Mouse (Mus musculus) midbrain, embryonic 10.5 days (tissue): ENCODE measurements around the gene Pld6. TPM values are rescaled to one million over a fixed set of nuclear protein-coding genes. Genes with fewer than 3 reads are reported as not detected.

Experiments used
- DNase-seq: peaks from one replicate; pipeline ENCODE4 v3.0.0-alpha.2; 2017; ENCODE audit warnings: low spot score
- H3K27ac ChIP-seq: fragments of 300-500 bp; sonication (generic); replicated peaks from 2 replicates; pipeline ENCODE4 v1.5.1; 2016; ENCODE audit warnings: mild to moderate bottlenecking
- H3K27me3 ChIP-seq: fragments of 300-500 bp; sonication (generic); 2 replicates; pipeline ENCODE4 v1.6.1; 2016; ENCODE audit warnings: low read depth, mild to moderate bottlenecking; ENCODE audit not compliant: poor library complexity, severe bottlenecking
- H3K36me3 ChIP-seq: fragments of 300-500 bp; sonication (generic); 2 replicates; pipeline ENCODE4 v1.6.1; 2016; ENCODE audit warnings: mild to moderate bottlenecking, moderate library complexity
- H3K4me1 ChIP-seq: fragments of 300-500 bp; sonication (generic); 2 replicates; pipeline ENCODE4 v1.6.1; 2016
- H3K4me3 ChIP-seq: fragments of 300-500 bp; sonication (generic); 2 replicates; pipeline ENCODE4 v1.5.1; 2016; ENCODE audit warnings: mild to moderate bottlenecking, moderate library complexity
- H3K9me3 ChIP-seq: fragments of 300-500 bp; sonication (generic); replicated peaks from 2 replicates; pipeline ENCODE4 v1.6.1; 2016; ENCODE audit warnings: mild to moderate bottlenecking
- WGBS: fragments of 180-500 bp; shearing (Covaris S2); methylation state at CpG from one replicate; pipeline ENCODE4 v1.1.7; 2016; 5-methylcytosine and 5-hydroxymethylcytosine counted together
- polyA plus RNA-seq: library from polyadenylated mRNA; unstranded; fragments of >200 nt; fragmentation: Nextera tagmentation; extraction: Ambion mirVana; gene quantifications from 2 replicates; pipeline ENCODE4 v1.2.1, GENCODE M21; 2016

Gene Pld6
- polyA plus RNA-seq, 1 experiment from 2014 or later = 3.4 TPM

- Histone ChIP-seq H3K27me3 (peaks cover 4% of the 10 kb centered on the region; the same call in 1 of the 2 replicates), H3K27ac (no peak overlapping the region)
- no peak for DNase-seq
Measured at GRCm38 (mm10) chr11:59780241-59780640, 7.2 kb downstream of the Pld6 start.

GRCm38 (mm10) chr11:59779406-59779805, 8.0 kb downstream of the Pld6 start:
- Histone ChIP-seq H3K36me3 (peaks cover 44% of the 10 kb centered on the region), H3K9me3 (no peaks in the 10 kb centered on the region), H3K4me1 (peaks cover 17% of the 10 kb centered on the region), H3K27me3 (peaks cover 1% of the 10 kb centered on the region; the same call in 1 of the 2 replicates), H3K4me3 (no peak overlapping the region), H3K27ac (no peak overlapping the region)
- WGBS = 93% methylated on average over 4 of the region's 4 CpGs
- no peak for DNase-seq

More at GRCm38 (mm10) chr11:59780241-59780640, 7.2 kb downstream of the Pld6 start:
- 93% methylated on average over 4 of the region's 4 CpGs for WGBS
- Histone ChIP-seq H3K4me3 (no peak overlapping the region), H3K4me1 (peaks cover 23% of the 10 kb centered on the region), H3K36me3 (peaks cover 35% of the 10 kb centered on the region), H3K9me3 (no peaks in the 10 kb centered on the region)

- 73% methylated on average over 1 of the region's 1 CpGs for WGBS
- Histone ChIP-seq H3K36me3 (peaks cover 49% of the 10 kb centered on the region), H3K9me3 (no peaks in the 10 kb centered on the region), H3K4me1 (peaks cover 15% of the 10 kb centered on the region), H3K27me3 (no peaks in the 10 kb centered on the region), H3K27ac (no peak overlapping the region), H3K4me3 (no peak overlapping the region)
- no peak for DNase-seq
Measured at GRCm38 (mm10) chr11:59778874-59779223, 8.6 kb downstream of the Pld6 start.

GRCm38 (mm10) chr11:59778181-59778873, 9.1 kb downstream of the Pld6 start:
- peak; percentile 74 for DNase-seq
- Histone ChIP-seq H3K27me3 (no peaks in the 10 kb centered on the region), H3K27ac (no peak overlapping the region), H3K9me3 (no peaks in the 10 kb centered on the region), H3K4me1 (peaks cover 15% of the 10 kb centered on the region), H3K4me3 (no peak overlapping the region), H3K36me3 (peaks cover 54% of the 10 kb centered on the region)
- WGBS = 53% methylated on average over 9 of the region's 9 CpGs

GRCm38 (mm10) chr11:59777259-59777658, 10.2 kb downstream of the Pld6 start:
- peaks cover 65% of the 10 kb centered on the region for H3K36me3 ChIP-seq
- no peak overlapping the region for H3K4me3 ChIP-seq
- no peak overlapping the region for H3K27ac ChIP-seq
- H3K9me3 ChIP-seq = no peaks in the 10 kb centered on the region
- H3K27me3 ChIP-seq = no peaks in the 10 kb centered on the region
- H3K4me1 ChIP-seq = peaks cover 13% of the 10 kb centered on the region
- no peak for DNase-seq
- WGBS = 91% methylated on average over 5 of the region's 5 CpGs

- Histone ChIP-seq H3K27me3 (no peaks in the 10 kb centered on the region), H3K4me3 (no peak overlapping the region), H3K36me3 (peaks cover 82% of the 10 kb centered on the region), H3K27ac (no peak overlapping the region), H3K4me1 (no peaks in the 10 kb centered on the region), H3K9me3 (no peaks in the 10 kb centered on the region)
- no peak for DNase-seq
- WGBS = 83% methylated on average over 13 of the region's 13 CpGs
Measured at GRCm38 (mm10) chr11:59775435-59776148, 11.9 kb downstream of the Pld6 start.

- Histone ChIP-seq H3K36me3 (peaks cover 93% of the 10 kb centered on the region), H3K4me1 (no peaks in the 10 kb centered on the region), H3K4me3 (no peak overlapping the region), H3K27ac (no peak overlapping the region), H3K27me3 (no peaks in the 10 kb centered on the region), H3K9me3 (no peaks in the 10 kb centered on the region)
- 92% methylated on average over 4 of the region's 4 CpGs for WGBS
- no peak for DNase-seq
Measured at GRCm38 (mm10) chr11:59774522-59774921, 12.9 kb downstream of the Pld6 start.

- Histone ChIP-seq H3K36me3 (peaks cover 99% of the 10 kb centered on the region), H3K4me1 (no peaks in the 10 kb centered on the region)
- 87% methylated on average over 4 of the region's 4 CpGs for WGBS
Measured at GRCm38 (mm10) chr11:59772902-59773301, 14.5 kb downstream of the Pld6 start.

GRCm38 (mm10) chr11:59772291-59772690, 15.2 kb downstream of the Pld6 start:
- Histone ChIP-seq H3K4me3 (no peak overlapping the region), H3K27ac (no peak overlapping the region), H3K36me3 (peaks cover 100% of the 10 kb centered on the region), H3K4me1 (no peaks in the 10 kb centered on the region), H3K9me3 (no peaks in the 10 kb centered on the region), H3K27me3 (no peaks in the 10 kb centered on the region)
- no peak for DNase-seq
- WGBS = 97% methylated on average over 2 of the region's 2 CpGs

More at GRCm38 (mm10) chr11:59772902-59773301, 14.5 kb downstream of the Pld6 start:
- H3K4me3 ChIP-seq = no peak overlapping the region
- no peak overlapping the region for H3K27ac ChIP-seq
- H3K27me3 ChIP-seq = no peaks in the 10 kb centered on the region
- no peak for DNase-seq
- no peaks in the 10 kb centered on the region for H3K9me3 ChIP-seq

GRCm38 (mm10) chr11:59770753-59771152, 16.7 kb downstream of the Pld6 start:
- Histone ChIP-seq H3K36me3 (peaks cover 98% of the 10 kb centered on the region), H3K4me1 (no peaks in the 10 kb centered on the region), H3K27me3 (no peaks in the 10 kb centered on the region), H3K4me3 (no peak overlapping the region), H3K9me3 (no peaks in the 10 kb centered on the region), H3K27ac (no peak overlapping the region)
- DNase-seq = no peak
- WGBS = 91% methylated on average over 7 of the region's 7 CpGs

- Histone ChIP-seq H3K27ac (no peak overlapping the region), H3K9me3 (no peaks in the 10 kb centered on the region), H3K4me1 (no peaks in the 10 kb centered on the region), H3K4me3 (no peak overlapping the region), H3K36me3 (peaks cover 98% of the 10 kb centered on the region), H3K27me3 (no peaks in the 10 kb centered on the region)
- WGBS = 89% methylated on average over 6 of the region's 6 CpGs
- DNase-seq = no peak
Measured at GRCm38 (mm10) chr11:59769738-59770137, 17.7 kb downstream of the Pld6 start.

GRCm38 (mm10) chr11:59769307-59769706, 18.1 kb downstream of the Pld6 start:
- no peak for DNase-seq
- H3K36me3 ChIP-seq = peaks cover 98% of the 10 kb centered on the region
- H3K4me3 ChIP-seq = no peak overlapping the region
- H3K27me3 ChIP-seq = no peaks in the 10 kb centered on the region
- H3K4me1 ChIP-seq = no peaks in the 10 kb centered on the region
- 100% methylated on average over 2 of the region's 2 CpGs for WGBS
- H3K27ac ChIP-seq = no peak overlapping the region
- H3K9me3 ChIP-seq = no peaks in the 10 kb centered on the region

GRCm38 (mm10) chr11:59760796-59761195, 26.6 kb downstream of the Pld6 start:
- Histone ChIP-seq H3K27me3 (no peaks in the 10 kb centered on the region), H3K36me3 (peaks cover 96% of the 10 kb centered on the region), H3K4me3 (no peak overlapping the region), H3K4me1 (no peaks in the 10 kb centered on the region), H3K27ac (no peak overlapping the region), H3K9me3 (no peaks in the 10 kb centered on the region)
- WGBS = 96% methylated on average over 6 of the region's 6 CpGs
- DNase-seq = no peak
